Mouse (Mus musculus) neural tube, embryonic 13.5 days (tissue): ENCODE measurements around the gene 9430097D07Rik. TPM values are rescaled to one million over a fixed set of nuclear protein-coding genes. Genes with fewer than 3 reads are reported as not detected.

Source experiments
- ATAC-seq: fragments of 200-750 bp; cut with Nextera tagmentation; 2 replicates; pipeline ENCODE4 v1.8.0; 2017; ENCODE audit warnings: low read depth, mild to moderate bottlenecking, moderate TSS enrichment, moderate library complexity
- H3K27ac ChIP-seq: fragments of 300-500 bp; sonication (generic); replicated peaks from 2 replicates; pipeline ENCODE4 v1.5.1; 2015; ENCODE audit warnings: moderate library complexity, mild to moderate bottlenecking, inconsistent platforms
- H3K27me3 ChIP-seq: fragments of 300-500 bp; sonication (generic); 2 replicates; pipeline ENCODE4 v1.6.1; 2015; ENCODE audit warnings: mild to moderate bottlenecking, inconsistent platforms
- H3K36me3 ChIP-seq: fragments of 300-500 bp; sonication (generic); 2 replicates; pipeline ENCODE4 v1.6.1; 2015; ENCODE audit warnings: mild to moderate bottlenecking, inconsistent platforms
- H3K4me1 ChIP-seq: fragments of 300-500 bp; sonication (generic); replicated peaks from 2 replicates; pipeline ENCODE4 v1.6.1; 2015; ENCODE audit warnings: inconsistent platforms
- H3K4me2 ChIP-seq: fragments of 300-500 bp; sonication (generic); 2 replicates; pipeline ENCODE4 v1.6.1; 2015; ENCODE audit warnings: inconsistent platforms, mild to moderate bottlenecking, moderate library complexity
- H3K4me3 ChIP-seq: fragments of 300-500 bp; sonication (generic); 2 replicates; pipeline ENCODE4 v1.5.1; 2015; ENCODE audit warnings: mild to moderate bottlenecking, inconsistent platforms
- H3K9ac ChIP-seq: fragments of 300-500 bp; sonication (generic); 2 replicates; pipeline ENCODE4 v1.6.1; 2015; ENCODE audit warnings: moderate library complexity, mild to moderate bottlenecking, inconsistent platforms
- H3K9me3 ChIP-seq: fragments of 300-500 bp; sonication (generic); 2 replicates; pipeline ENCODE4 v1.6.1; 2016; ENCODE audit warnings: inconsistent platforms
- WGBS: fragments of 180-500 bp; shearing (Covaris S2); methylation state at CpG from one replicate; pipeline ENCODE4 v1.1.7; 2015; 5-methylcytosine and 5-hydroxymethylcytosine counted together
- polyA plus RNA-seq: library from polyadenylated mRNA; unstranded; fragments of >200 nt; fragmentation: Nextera tagmentation; extraction: Ambion mirVana; gene quantifications from 2 replicates; pipeline ENCODE4 v1.2.1, GENCODE M21; 2015

Gene 9430097D07Rik
- polyA plus RNA-seq, 1 experiment from 2014 or later: 0.71 TPM

GRCm38 (mm10) chr2:32591249-32591648 lies 15.8 kb upstream of the 9430097D07Rik start:
- Histone ChIP-seq H3K27me3 (no peaks in the 10 kb centered on the region), H3K36me3 (peaks cover 12% of the 10 kb centered on the region; the same call in 1 of the 2 replicates), H3K4me1 (peaks cover 38% of the 10 kb centered on the region), H3K9ac (no peak overlapping the region), H3K27ac (no peak overlapping the region), H3K4me3 (no peak overlapping the region), H3K4me2 (no peak overlapping the region), H3K9me3 (no peaks in the 10 kb centered on the region)
- ATAC-seq: no peak
- 78% methylated on average over 6 of the region's 6 CpGs for WGBS

- Histone ChIP-seq H3K4me2 (no peak overlapping the region), H3K36me3 (peaks cover 3% of the 10 kb centered on the region; the same call in 1 of the 2 replicates), H3K4me1 (peaks cover 39% of the 10 kb centered on the region), H3K27me3 (no peaks in the 10 kb centered on the region), H3K4me3 (no peak overlapping the region), H3K9ac (no peak overlapping the region), H3K9me3 (no peaks in the 10 kb centered on the region), H3K27ac (no peak overlapping the region)
- WGBS: 81% methylated on average over 10 of the region's 10 CpGs
- no peak for ATAC-seq
Observed at GRCm38 (mm10) chr2:32590224-32590623, 14.7 kb upstream of the 9430097D07Rik start.

GRCm38 (mm10) chr2:32589213-32589795 lies 13.8 kb upstream of the 9430097D07Rik start:
- Histone ChIP-seq H3K27ac (no peak overlapping the region), H3K4me3 (no peak overlapping the region), H3K9me3 (no peaks in the 10 kb centered on the region), H3K36me3 (no peaks in the 10 kb centered on the region), H3K4me2 (no peak overlapping the region), H3K9ac (peak overlapping the region; percentile 31; the same call in 1 of the 2 replicates), H3K27me3 (no peaks in the 10 kb centered on the region), H3K4me1 (peaks cover 39% of the 10 kb centered on the region)
- ATAC-seq: no peak
- 68% methylated on average over 11 of the region's 11 CpGs for WGBS

GRCm38 (mm10) chr2:32587731-32588321 lies 12.3 kb upstream of the 9430097D07Rik start:
- 53% methylated on average over 9 of the region's 9 CpGs for WGBS
- no peaks in the 10 kb centered on the region for H3K36me3 ChIP-seq
- H3K9me3 ChIP-seq: no peaks in the 10 kb centered on the region
- peaks cover 45% of the 10 kb centered on the region for H3K4me1 ChIP-seq
- no peak overlapping the region for H3K27ac ChIP-seq
- H3K9ac ChIP-seq: peak overlapping the region; percentile 77
- H3K27me3 ChIP-seq: no peaks in the 10 kb centered on the region; the same call in 1 of the 2 replicates
- H3K4me3 ChIP-seq: peak overlapping the region; percentile 53
- no peak for ATAC-seq
- H3K4me2 ChIP-seq: peak overlapping the region; percentile 61

GRCm38 (mm10) chr2:32586871-32587351 lies 11.4 kb upstream of the 9430097D07Rik start, which contains the start of gene St6galnac4:
Gene St6galnac4 (plus strand): TSS chr2:32587095.
- ATAC-seq: peak; percentile 77

GRCm38 (mm10) chr2:32585149-32585714 lies 9.7 kb upstream of the 9430097D07Rik start:
- no peak overlapping the region for H3K27ac ChIP-seq
- WGBS: 90% methylated on average over 7 of the region's 7 CpGs
- no peak for ATAC-seq
- H3K4me2 ChIP-seq: no peak overlapping the region
- H3K9me3 ChIP-seq: no peaks in the 10 kb centered on the region
- H3K36me3 ChIP-seq: no peaks in the 10 kb centered on the region
- H3K4me3 ChIP-seq: no peak overlapping the region
- peaks cover 47% of the 10 kb centered on the region for H3K4me1 ChIP-seq
- H3K27me3 ChIP-seq: peaks cover 8% of the 10 kb centered on the region
- H3K9ac ChIP-seq: no peak overlapping the region

More at GRCm38 (mm10) chr2:32586871-32587351, 11.4 kb upstream of the 9430097D07Rik start, which contains the start of gene St6galnac4:
- Histone ChIP-seq H3K27me3 (peaks cover 6% of the 10 kb centered on the region; the same call in 1 of the 2 replicates), H3K4me2 (peak within 1 kb of the TSS; percentile 61), H3K4me3 (peak within 1 kb of the TSS; percentile 53), H3K27ac (no peak within 1 kb of the TSS; the same call in 1 of the 2 replicates), H3K9ac (peak within 1 kb of the TSS; percentile 77), H3K36me3 (no peaks in the 10 kb centered on the region), H3K4me1 (peaks cover 48% of the 10 kb centered on the region), H3K9me3 (no peaks in the 10 kb centered on the region)
- WGBS: 1% methylated on average over 38 of the region's 38 CpGs

GRCm38 (mm10) chr2:32582830-32583799 lies 7.6 kb upstream of the 9430097D07Rik start:
- H3K4me2 ChIP-seq: peak overlapping the region; percentile 52
- no peak overlapping the region for H3K27ac ChIP-seq
- peak overlapping the region; percentile 52 for H3K9ac ChIP-seq
- peak overlapping the region; percentile 23 for H3K4me3 ChIP-seq
- peaks cover 27% of the 10 kb centered on the region for H3K4me1 ChIP-seq
- peaks cover 27% of the 10 kb centered on the region for H3K27me3 ChIP-seq
- H3K36me3 ChIP-seq: no peaks in the 10 kb centered on the region
- peak; percentile 75 for ATAC-seq
- no peaks in the 10 kb centered on the region for H3K9me3 ChIP-seq
- 12% methylated on average over 37 of the region's 37 CpGs for WGBS

GRCm38 (mm10) chr2:32581450-32582095 lies 6.1 kb upstream of the 9430097D07Rik start:
- H3K4me3 ChIP-seq: peak overlapping the region; percentile 34
- peaks cover 42% of the 10 kb centered on the region for H3K27me3 ChIP-seq
- H3K36me3 ChIP-seq: no peaks in the 10 kb centered on the region
- peak overlapping the region; percentile 23; the same call in 1 of the 2 replicates for H3K27ac ChIP-seq
- WGBS: 37% methylated on average over 19 of the region's 19 CpGs
- 0 out of 2 replicates have a peak overlapping the region, but pooled peaks have one; percentile 36 for H3K9ac ChIP-seq
- H3K9me3 ChIP-seq: no peaks in the 10 kb centered on the region
- peak; percentile 54; the same call in 1 of the 2 replicates for ATAC-seq
- peak overlapping the region; percentile 49 for H3K4me2 ChIP-seq
- H3K4me1 ChIP-seq: peaks cover 16% of the 10 kb centered on the region

- Histone ChIP-seq H3K4me1 (peaks cover 23% of the 10 kb centered on the region), H3K9me3 (no peaks in the 10 kb centered on the region), H3K36me3 (0 out of 2 replicates have a peak, but pooled peaks cover 3% of the 10 kb centered on the region), H3K4me2 (no peak overlapping the region), H3K27me3 (peaks cover 44% of the 10 kb centered on the region), H3K4me3 (no peak overlapping the region), H3K9ac (no peak overlapping the region), H3K27ac (no peak overlapping the region)
- ATAC-seq: no peak
- 38% methylated on average over 27 of the region's 30 CpGs for WGBS
Observed at GRCm38 (mm10) chr2:32578146-32579046, 2.9 kb upstream of the 9430097D07Rik start.

GRCm38 (mm10) chr2:32576532-32576931 lies 1.0 kb upstream of the 9430097D07Rik start:
- WGBS: 89% methylated on average over 9 of the region's 9 CpGs
- H3K9me3 ChIP-seq: no peaks in the 10 kb centered on the region
- H3K4me1 ChIP-seq: peaks cover 23% of the 10 kb centered on the region
- no peak overlapping the region for H3K4me2 ChIP-seq
- H3K4me3 ChIP-seq: no peak overlapping the region
- H3K36me3 ChIP-seq: peaks cover 11% of the 10 kb centered on the region; the same call in 1 of the 2 replicates
- H3K9ac ChIP-seq: peak overlapping the region; percentile 78; the same call in 1 of the 2 replicates
- peaks cover 37% of the 10 kb centered on the region for H3K27me3 ChIP-seq
- no peak for ATAC-seq
- H3K27ac ChIP-seq: no peak overlapping the region
